Mouse (Mus musculus) CH12.LX (cell line): ENCODE results near the gene Prr15l. TPM values are rescaled to one million over a fixed set of nuclear protein-coding genes. Genes with fewer than 3 reads are reported as not detected.

Source experiments
- DNase-seq: peaks from one replicate; pipeline ENCODE4 v3.0.0-alpha.2; 2013; ENCODE audit errors: extremely low read depth
- H3K27ac ChIP-seq: 2 replicates; pipeline ENCODE4 v1.5.1; 2012; ENCODE audit warnings: low read depth, mild to moderate bottlenecking, control low read depth, moderate library complexity; ENCODE audit not compliant: insufficient read depth
- H3K27me3 ChIP-seq: replicated peaks from 2 replicates; pipeline ENCODE3; 2012; ENCODE audit warnings: inconsistent platforms
- H3K36me3 ChIP-seq, 2 experiments: replicated peaks in 1 of 2; 2 replicates each; pipeline versions ENCODE3 to v1.6.1; 2012; ENCODE audit warnings: inconsistent platforms in 1 of 2, low read length in 1 of 2, mild to moderate bottlenecking in 1 of 2, mixed read lengths in 1 of 2, moderate library complexity in 1 of 2; ENCODE audit not compliant: control insufficient read depth in 1 of 2, insufficient read depth in 1 of 2
- H3K4me1 ChIP-seq, 2 experiments: 2 replicates each; pipeline ENCODE4 v1.6.1; 2012; ENCODE audit warnings: inconsistent platforms in 1 of 2, moderate library complexity in 1 of 2; ENCODE audit not compliant: insufficient read depth in 2 of 2, control insufficient read depth in 1 of 2
- H3K4me2 ChIP-seq: 2 replicates; pipeline ENCODE4 v1.6.1; 2012; ENCODE audit warnings: low read depth, mild to moderate bottlenecking, control low read depth; ENCODE audit not compliant: poor library complexity, insufficient read depth, severe bottlenecking
- H3K4me3 ChIP-seq, 3 experiments: fragments of 150-350 bp in 1 of 3; sonication (generic) in 1 of 3; replicated peaks in 1 of 3; 2 replicates each; pipeline versions ENCODE3 to v1.5.1; 2011 to 2012; ENCODE audit warnings: low read depth in 2 of 3, low read length in 2 of 3, mild to moderate bottlenecking in 2 of 3, moderate library complexity in 2 of 3, control low read depth in 1 of 3, improper control_type of control experiment in 1 of 3, inconsistent platforms in 1 of 3, mixed read lengths in 1 of 3; ENCODE audit not compliant: poor library complexity in 1 of 3
- H3K79me2 ChIP-seq: replicated peaks from 2 replicates; pipeline ENCODE4 v1.6.1; 2012; ENCODE audit warnings: mild to moderate bottlenecking, moderate library complexity; ENCODE audit not compliant: control insufficient read depth, poor library complexity, insufficient read depth, severe bottlenecking; ENCODE audit errors: extremely low read depth
- H3K9ac ChIP-seq: 2 replicates; pipeline ENCODE4 v1.6.1; 2012; ENCODE audit warnings: low read depth, mild to moderate bottlenecking, control low read depth, moderate library complexity; ENCODE audit not compliant: insufficient read depth
- H3K9me3 ChIP-seq: replicated peaks from 2 replicates; pipeline ENCODE3; 2012; ENCODE audit warnings: low read length, inconsistent platforms, mixed read lengths
- CHD1 ChIP-seq: IDR thresholded peaks from 2 replicates; pipeline ENCODE4 v1.6.1; 2012; ENCODE audit warnings: low read depth, low read length, improper control_type of control experiment, inconsistent platforms
- CTCF ChIP-seq, 2 experiments: IDR thresholded peaks in 1 of 2; conservative IDR thresholded peaks in 1 of 2; 2 replicates each; pipeline ENCODE4 v1.5.1; 2011 to 2012; ENCODE audit warnings: low read depth in 2 of 2, low read length in 2 of 2, improper control_type of control experiment in 1 of 2, inconsistent platforms in 1 of 2, mild to moderate bottlenecking in 1 of 2, moderate library complexity in 1 of 2
- ELF1 ChIP-seq: IDR thresholded peaks from 2 replicates; pipeline ENCODE4 v1.6.1; 2014; ENCODE audit warnings: low read depth, mild to moderate bottlenecking, inconsistent platforms, low read length, improper control_type of control experiment
- GABPA ChIP-seq: IDR thresholded peaks from 2 replicates; pipeline ENCODE4 v1.6.1; 2012; ENCODE audit warnings: low read depth, low read length, improper control_type of control experiment, inconsistent platforms; ENCODE audit not compliant: insufficient replicate concordance
- HCFC1 ChIP-seq: IDR thresholded peaks from 2 replicates; pipeline ENCODE4 v1.6.1; 2012; ENCODE audit warnings: low read depth, mild to moderate bottlenecking, inconsistent platforms, low read length, improper control_type of control experiment
- IRF4 ChIP-seq: IDR thresholded peaks from 2 replicates; pipeline ENCODE4 v1.6.1; 2014; ENCODE audit warnings: low read depth, mild to moderate bottlenecking, inconsistent platforms, low read length, improper control_type of control experiment
- JUN ChIP-seq: IDR thresholded peaks from 2 replicates; pipeline ENCODE4 v1.6.1; 2011; ENCODE audit warnings: low read depth, mild to moderate bottlenecking, low read length, improper control_type of control experiment, moderate library complexity; ENCODE audit not compliant: insufficient read depth
- KAT2A ChIP-seq: IDR thresholded peaks from 2 replicates; pipeline ENCODE4 v1.6.1; 2012; ENCODE audit warnings: low read length, improper control_type of control experiment, inconsistent platforms; ENCODE audit not compliant: insufficient replicate concordance
- MAFK ChIP-seq: IDR thresholded peaks from 2 replicates; pipeline ENCODE4 v1.6.1; 2011; ENCODE audit warnings: low read length, improper control_type of control experiment; ENCODE audit not compliant: insufficient replicate concordance
- MAX ChIP-seq: IDR thresholded peaks from 2 replicates; pipeline ENCODE4 v1.6.1; 2011; ENCODE audit warnings: low read length, improper control_type of control experiment
- MAZ ChIP-seq: IDR thresholded peaks from 2 replicates; pipeline ENCODE4 v1.6.1; 2012; ENCODE audit warnings: low read depth, mild to moderate bottlenecking, inconsistent platforms, low read length, improper control_type of control experiment, moderate library complexity
- MXI1 ChIP-seq: IDR thresholded peaks from 2 replicates; pipeline ENCODE4 v1.6.1; 2011; ENCODE audit warnings: mild to moderate bottlenecking, low read depth, low read length, improper control_type of control experiment
- MYC ChIP-seq: IDR thresholded peaks from 2 replicates; pipeline ENCODE4 v1.6.1; 2011; ENCODE audit warnings: low read depth, mild to moderate bottlenecking, improper control_type of control experiment, low read length
- NELFE ChIP-seq: IDR thresholded peaks from 2 replicates; pipeline ENCODE4 v1.6.1; 2011; ENCODE audit warnings: low read depth, low read length, improper control_type of control experiment
- POLR2AphosphoS2 ChIP-seq: IDR thresholded peaks from 2 replicates; pipeline ENCODE4 v1.6.1; 2011; ENCODE audit warnings: low read depth, low read length, improper control_type of control experiment
- RAD21 ChIP-seq: IDR thresholded peaks from 2 replicates; pipeline ENCODE4 v1.6.1; 2011; ENCODE audit warnings: low read depth, mild to moderate bottlenecking, low read length, improper control_type of control experiment, moderate library complexity
- SIN3A ChIP-seq: IDR thresholded peaks from 2 replicates; pipeline ENCODE4 v1.6.1; 2012; ENCODE audit warnings: low read length, improper control_type of control experiment, inconsistent platforms
- SMC3 ChIP-seq: IDR thresholded peaks from 2 replicates; pipeline ENCODE4 v1.6.1; 2011; ENCODE audit warnings: low read depth, low read length, improper control_type of control experiment
- TBP ChIP-seq: conservative IDR thresholded peaks from 2 replicates; pipeline ENCODE4 v1.6.1; 2011; ENCODE audit warnings: low read depth, low read length, improper control_type of control experiment
- UBTF ChIP-seq: IDR thresholded peaks from 2 replicates; pipeline ENCODE4 v1.6.1; 2012; ENCODE audit warnings: low read depth, mild to moderate bottlenecking, inconsistent platforms, low read length, improper control_type of control experiment, moderate library complexity
- USF1 ChIP-seq: IDR thresholded peaks from 2 replicates; pipeline ENCODE4 v1.6.1; 2014; ENCODE audit warnings: low read depth, mild to moderate bottlenecking, inconsistent platforms, low read length, improper control_type of control experiment
- dilution Hi-C: fragments of 300-500 bp; cut with MboI; formaldehyde crosslinking; loops from 2 replicates; pipeline ENCODE4 v1.14.3; 2020; ENCODE audit warnings: low sequenced_read_pairs; ENCODE audit not compliant: extremely low pct_unique_long_range_greater_than_20kb, extremely low pct_ligation_motif_present
- in situ Hi-C: fragments of 300-500 bp; cut with MboI; formaldehyde crosslinking; loops from 3 replicates; pipeline ENCODE4 v1.14.3; 2019; ENCODE audit warnings: low sequenced_read_pairs, low pct_ligation_motif_present, low pct_unique_long_range_greater_than_20kb, mixed read lengths
- polyA plus RNA-seq: library from polyadenylated mRNA; unstranded; fragments of >175 nt; gene quantifications from 2 replicates; pipeline ENCODE4 v1.2.1, GENCODE M21; 2012; ENCODE audit warnings: low read depth; ENCODE audit not compliant: insufficient read length
- total RNA-seq, 2 experiments: library from RNA; depleted of rRNA; stranded (reverse); fragments of 300-350 nt in 1 of 2; fragments of >200 nt in 1 of 2; gene quantifications; 2 replicates each; pipeline ENCODE4 v1.2.3; 2012 to 2014

The Prr15l gene
- total and polyA plus RNA-seq, 3 experiments, result 0.08 to 0.31 TPM; not detected in 1

GRCm38 (mm10) chr11:96952426-96952825, 24.5 kb downstream of the Prr15l start:
- Histone ChIP-seq H3K9ac (no peak overlapping the region), H3K36me3 (peaks cover 86 to 100% of the 10 kb centered on the region in 2 experiments), H3K79me2 (no peaks in the 10 kb centered on the region), H3K4me1 (peaks cover 6 to 10% of the 10 kb centered on the region in 2 experiments; a peak in 3 of 4 replicates), H3K4me2 (no peak overlapping the region), H3K4me3 (no peak overlapping the region)
- no peak for DNase-seq
- TF ChIP-seq HCFC1 (no peak), USF1 (no peak), SMC3 (no peak), CTCF (conservative IDR thresholded peaks at IDR 0.05 in 1 of 2, IDR thresholded peaks at IDR 0.05 in 1 of 2; ENCODE audit: low read depth in 2 of 2, low read length in 2 of 2) (no peak), MAZ (no peak), KAT2A (no peak), JUN (no peak), GABPA (no peak), RAD21 (no peak), MAX (no peak), UBTF (no peak), TBP (no peak), SIN3A (no peak), MAFK (no peak), ELF1 (no peak), POLR2AphosphoS2 (no peak)
- TF ChIP-seq, all 38 proteins: peak for 0
- in situ Hi-C loops (no loop called here), dilution Hi-C loops (no loop called here)
- peaks cover 11% of the 10 kb centered on the region for H3K9me3 ChIP-seq
- H3K27me3 ChIP-seq, result no peaks in the 10 kb centered on the region
- no peak overlapping the region for H3K27ac ChIP-seq

GRCm38 (mm10) chr11:96952896-96953295, 25.0 kb downstream of the Prr15l start:
- Histone ChIP-seq H3K36me3 (peaks cover 88 to 100% of the 10 kb centered on the region in 2 experiments), H3K4me1 (peaks cover 2 to 6% of the 10 kb centered on the region in 2 experiments; a peak in 3 of 4 replicates), H3K4me2 (no peak overlapping the region), H3K27ac (no peak overlapping the region), H3K9me3 (peaks cover 11% of the 10 kb centered on the region), H3K79me2 (no peaks in the 10 kb centered on the region), H3K9ac (no peak overlapping the region), H3K4me3 (no peak overlapping the region), H3K27me3 (no peaks in the 10 kb centered on the region)
- no peak for DNase-seq
- dilution Hi-C loops, result no loop called here
- in situ Hi-C loops, result no loop called here
- TF ChIP-seq CTCF (conservative IDR thresholded peaks at IDR 0.05 in 1 of 2, IDR thresholded peaks at IDR 0.05 in 1 of 2; ENCODE audit: low read depth in 2 of 2, low read length in 2 of 2) (no peak), MXI1 (no peak), IRF4 (no peak), ELF1 (no peak), NELFE (no peak), CHD1 (no peak), MYC (no peak), MAFK (no peak)
